Mouse (Mus musculus) E14TG2a.4 (cell line): ENCODE measurements around the gene Dnah7c.

ENCODE experiments used
- H3K27me3 ChIP-seq: 2 replicates; pipeline ENCODE4 v1.6.1; 2014; ENCODE audit warnings: low read length, control low read depth; ENCODE audit not compliant: insufficient read depth
- H3K36me3 ChIP-seq: 2 replicates; pipeline ENCODE4 v1.6.1; 2014; ENCODE audit warnings: low read length, control low read depth; ENCODE audit not compliant: insufficient read depth
- H3K4me1 ChIP-seq: replicated peaks from 2 replicates; pipeline ENCODE4 v1.6.1; 2014; ENCODE audit warnings: low read depth, low read length, control low read depth
- H3K4me3 ChIP-seq: replicated peaks from 2 replicates; pipeline ENCODE4 v1.5.1; 2014; ENCODE audit warnings: mild to moderate bottlenecking, low read length
- H3K9me3 ChIP-seq: 2 replicates; pipeline ENCODE4 v1.6.1; 2014; ENCODE audit warnings: low read length, control low read depth
- CTCF ChIP-seq: conservative IDR thresholded peaks from 2 replicates; pipeline ENCODE4 v1.5.1; 2014; ENCODE audit warnings: low read length
- NANOG ChIP-seq: IDR thresholded peaks from 2 replicates; pipeline ENCODE4 v1.6.1; 2014; ENCODE audit warnings: borderline replicate concordance, low read length, mixed read lengths
- POU5F1 ChIP-seq: IDR thresholded peaks from 2 replicates; pipeline ENCODE4 v1.6.1; 2014; ENCODE audit warnings: low read length, borderline replicate concordance

The Dnah7c gene

GRCm38 (mm10) chr1:46817934-46818333 is 392.5 kb downstream of the Dnah7c start:
- H3K27me3 ChIP-seq: no peaks in the 10 kb centered on the region
- TF ChIP-seq NANOG (no peak), CTCF (no peak), POU5F1 (no peak)
- no peaks in the 10 kb centered on the region for H3K4me1 ChIP-seq
- no peaks in the 10 kb centered on the region for H3K9me3 ChIP-seq
- peaks cover 74% of the 10 kb centered on the region for H3K36me3 ChIP-seq
- no peak overlapping the region for H3K4me3 ChIP-seq

- Histone ChIP-seq H3K27me3 (no peaks in the 10 kb centered on the region), H3K4me3 (no peak overlapping the region), H3K9me3 (no peaks in the 10 kb centered on the region), H3K36me3 (peaks cover 89% of the 10 kb centered on the region), H3K4me1 (no peaks in the 10 kb centered on the region)
- TF ChIP-seq CTCF: no peak
- no peak for TF ChIP-seq NANOG
- TF ChIP-seq POU5F1: no peak
Measured at GRCm38 (mm10) chr1:46822256-46822972, 397.0 kb downstream of the Dnah7c start.

GRCm38 (mm10) chr1:46830066-46830843 is 404.9 kb downstream of the Dnah7c start:
- Histone ChIP-seq H3K36me3 (peaks cover 64% of the 10 kb centered on the region), H3K9me3 (no peaks in the 10 kb centered on the region), H3K27me3 (no peaks in the 10 kb centered on the region), H3K4me3 (no peak overlapping the region), H3K4me1 (no peaks in the 10 kb centered on the region)
- TF ChIP-seq POU5F1: no peak
- TF ChIP-seq NANOG: no peak
- no peak for TF ChIP-seq CTCF

GRCm38 (mm10) chr1:46831927-46832326 is 406.5 kb downstream of the Dnah7c start:
- Histone ChIP-seq H3K27me3 (no peaks in the 10 kb centered on the region), H3K36me3 (peaks cover 57% of the 10 kb centered on the region), H3K4me1 (no peaks in the 10 kb centered on the region), H3K4me3 (no peak overlapping the region), H3K9me3 (no peaks in the 10 kb centered on the region)
- TF ChIP-seq CTCF (no peak), POU5F1 (no peak), NANOG (no peak)

GRCm38 (mm10) chr1:46843406-46843805 is 418.0 kb downstream of the Dnah7c start:
- no peaks in the 10 kb centered on the region for H3K9me3 ChIP-seq
- H3K27me3 ChIP-seq: no peaks in the 10 kb centered on the region
- H3K4me3 ChIP-seq: no peak overlapping the region
- peaks cover 4% of the 10 kb centered on the region; the same call in 1 of the 2 replicates for H3K36me3 ChIP-seq
- peaks cover 18% of the 10 kb centered on the region for H3K4me1 ChIP-seq
- no peak for TF ChIP-seq NANOG

GRCm38 (mm10) chr1:46844281-46844680 is 418.9 kb downstream of the Dnah7c start:
- TF ChIP-seq NANOG (no peak), CTCF (no peak), POU5F1 (no peak)
- Histone ChIP-seq H3K36me3 (peaks cover 4% of the 10 kb centered on the region; the same call in 1 of the 2 replicates), H3K4me3 (no peak overlapping the region), H3K27me3 (no peaks in the 10 kb centered on the region), H3K9me3 (no peaks in the 10 kb centered on the region), H3K4me1 (peaks cover 18% of the 10 kb centered on the region)

GRCm38 (mm10) chr1:46845221-46845620 is 419.8 kb downstream of the Dnah7c start:
- Histone ChIP-seq H3K9me3 (no peaks in the 10 kb centered on the region), H3K4me1 (peaks cover 22% of the 10 kb centered on the region), H3K36me3 (peaks cover 3% of the 10 kb centered on the region; the same call in 1 of the 2 replicates), H3K27me3 (no peaks in the 10 kb centered on the region), H3K4me3 (no peak overlapping the region)
- TF ChIP-seq CTCF: no peak
- no peak for TF ChIP-seq NANOG
- no peak for TF ChIP-seq POU5F1

- TF ChIP-seq POU5F1 (no peak), CTCF (peak; percentile 42)
- H3K27me3 ChIP-seq: no peaks in the 10 kb centered on the region
- no peak overlapping the region for H3K4me3 ChIP-seq
- peaks cover 6% of the 10 kb centered on the region for H3K9me3 ChIP-seq
- no peaks in the 10 kb centered on the region for H3K36me3 ChIP-seq
- H3K4me1 ChIP-seq: peaks cover 34% of the 10 kb centered on the region
Measured at GRCm38 (mm10) chr1:46849758-46850157, 424.4 kb downstream of the Dnah7c start.
